Mouse (Mus musculus) lung, postnatal 0 days (tissue): ENCODE measurements around the gene Sobp. TPM values are rescaled to one million over a fixed set of nuclear protein-coding genes. Genes with fewer than 3 reads are reported as not detected.

Source experiments
- ATAC-seq: fragments of 200-750 bp; cut with Nextera tagmentation; 2 replicates; pipeline ENCODE4 v1.8.0; 2017; ENCODE audit warnings: moderate library complexity
- DNase-seq: peaks from one replicate; pipeline ENCODE4 v3.0.0-alpha.2; 2016; ENCODE audit warnings: low spot score
- H3K27ac ChIP-seq: fragments of 300-500 bp; sonication (generic); 2 replicates; pipeline ENCODE4 v1.5.1; 2014; ENCODE audit warnings: antibody characterized with exemption, mild to moderate bottlenecking, low read length, mixed read lengths
- H3K27me3 ChIP-seq: fragments of 300-500 bp; sonication (generic); replicated peaks from 2 replicates; pipeline ENCODE4 v1.6.1; 2014; ENCODE audit warnings: low read length, mixed read lengths; ENCODE audit not compliant: insufficient read depth
- H3K36me3 ChIP-seq: fragments of 300-500 bp; sonication (generic); 2 replicates; pipeline ENCODE4 v1.6.1; 2014; ENCODE audit warnings: low read length, mixed read lengths; ENCODE audit not compliant: insufficient read depth
- H3K4me1 ChIP-seq: fragments of 300-500 bp; sonication (generic); 2 replicates; pipeline ENCODE4 v1.6.1; 2014; ENCODE audit warnings: antibody characterized with exemption, low read depth, low read length, mixed read lengths; ENCODE audit not compliant: insufficient read depth
- H3K4me2 ChIP-seq: fragments of 300-500 bp; sonication (generic); replicated peaks from 2 replicates; pipeline ENCODE4 v1.6.1; 2014; ENCODE audit warnings: low read depth, mild to moderate bottlenecking, low read length, moderate library complexity, mixed read lengths
- H3K4me3 ChIP-seq: fragments of 300-500 bp; sonication (generic); 2 replicates; pipeline ENCODE4 v1.5.1; 2014; ENCODE audit warnings: low read depth, low read length
- H3K9ac ChIP-seq: fragments of 300-500 bp; sonication (generic); replicated peaks from 2 replicates; pipeline ENCODE4 v1.6.1; 2014; ENCODE audit warnings: low read depth, mild to moderate bottlenecking
- H3K9me3 ChIP-seq: fragments of 300-500 bp; sonication (generic); 2 replicates; pipeline ENCODE4 v1.6.1; 2016; ENCODE audit warnings: low read length, mixed read lengths
- CTCF ChIP-seq: IDR thresholded peaks from 2 replicates; pipeline ENCODE4 v1.5.1; 2016; ENCODE audit warnings: antibody characterized with exemption, mild to moderate bottlenecking
- EP300 ChIP-seq: IDR thresholded peaks from 2 replicates; pipeline ENCODE4 v1.6.1; 2016; ENCODE audit warnings: antibody characterized with exemption, mild to moderate bottlenecking, control low read depth
- WGBS: fragments of 180-500 bp; shearing (Covaris S2); extraction: QIAGEN DNeasy Blood & Tissue Kit; methylation state at CpG from one replicate; pipeline ENCODE4 v1.1.7; 2014; 5-methylcytosine and 5-hydroxymethylcytosine counted together
- polyA plus RNA-seq: library from polyadenylated mRNA; unstranded; fragments of >200 nt; fragmentation: Nextera tagmentation; extraction: Ambion mirVana; gene quantifications from 2 replicates; pipeline ENCODE4 v1.2.1, GENCODE M21; 2015

Gene Sobp
- polyA plus RNA-seq, 1 experiment from 2014 or later: 0.27 TPM

DNA sequence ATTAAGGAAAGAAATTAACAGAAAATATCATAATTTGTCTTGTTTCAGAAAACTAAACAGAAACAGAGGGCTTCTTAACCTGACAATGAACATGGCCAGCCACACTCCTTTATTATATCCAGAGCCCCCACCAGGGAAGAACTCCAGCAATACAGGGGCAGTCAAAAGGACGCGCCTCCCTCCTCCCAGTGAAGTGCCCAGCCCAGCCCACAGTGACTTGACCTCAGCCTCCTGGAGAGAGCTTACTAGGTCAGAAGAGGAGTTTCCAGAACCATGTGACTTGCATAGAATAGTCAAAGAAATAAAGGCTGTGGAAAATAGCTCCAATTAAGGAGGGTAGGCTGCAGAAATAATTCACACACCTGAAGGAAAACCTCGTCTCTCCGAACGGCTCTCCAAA, 73.8 kb downstream of the Sobp start:
- WGBS: 55% methylated on average over 5 of the region's 5 CpGs
- Histone ChIP-seq H3K27ac (no peak overlapping the region), H3K9me3 (no peaks in the 10 kb centered on the region), H3K4me2 (no peak overlapping the region), H3K27me3 (no peaks in the 10 kb centered on the region), H3K4me1 (no peaks in the 10 kb centered on the region), H3K4me3 (no peak overlapping the region), H3K36me3 (no peaks in the 10 kb centered on the region), H3K9ac (no peak overlapping the region)
- DNase-seq (no peak), ATAC-seq (no peak)
- TF ChIP-seq EP300 (no peak), CTCF (no peak)

DNA sequence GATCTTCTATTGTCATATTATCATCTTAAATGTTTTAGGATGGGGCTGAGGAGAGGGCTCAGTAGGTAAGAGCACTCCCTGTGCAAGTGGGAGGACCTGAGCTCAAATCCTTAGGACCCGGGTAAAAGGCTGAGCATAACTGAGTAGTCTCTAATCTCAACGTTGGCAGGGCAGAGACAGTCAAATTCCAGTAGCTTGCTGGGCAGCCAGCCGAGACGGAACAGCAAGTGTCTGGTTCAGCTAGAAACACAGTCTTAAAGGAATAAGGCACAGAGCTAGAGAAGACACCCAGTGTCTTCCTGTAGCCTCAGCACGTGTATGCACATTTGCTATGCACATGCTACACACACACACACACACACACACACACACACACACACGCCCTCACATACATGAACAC, 75.1 kb downstream of the Sobp start:
- H3K27ac ChIP-seq: no peak overlapping the region
- no peak overlapping the region for H3K4me3 ChIP-seq
- H3K9ac ChIP-seq: no peak overlapping the region
- H3K27me3 ChIP-seq: no peaks in the 10 kb centered on the region
- no peaks in the 10 kb centered on the region for H3K9me3 ChIP-seq
- no peak for ATAC-seq
- H3K4me2 ChIP-seq: no peak overlapping the region
- no peak for DNase-seq
- no peaks in the 10 kb centered on the region for H3K4me1 ChIP-seq
- no peaks in the 10 kb centered on the region for H3K36me3 ChIP-seq
- 67% methylated on average over 6 of the region's 6 CpGs for WGBS
- TF ChIP-seq EP300 (no peak), CTCF (no peak)

DNA sequence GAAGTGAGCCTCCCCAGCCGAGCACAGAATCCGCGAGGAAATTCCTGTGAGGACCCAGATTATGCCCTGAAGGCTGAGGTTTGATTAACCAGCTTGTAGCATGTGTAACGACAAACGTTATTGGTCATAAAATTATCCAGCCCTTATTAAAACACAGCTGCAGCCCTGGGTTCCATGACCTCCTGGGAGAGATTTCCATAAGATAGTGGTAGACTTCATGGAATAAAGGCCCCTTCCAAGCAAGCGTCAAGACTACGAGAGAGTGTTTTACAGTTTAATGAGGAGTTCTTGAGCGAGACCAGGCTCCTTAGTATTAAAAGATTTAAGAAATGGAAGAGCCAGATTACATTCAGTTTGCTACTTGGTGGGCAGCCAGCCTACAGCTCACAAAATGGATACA, 76.6 kb downstream of the Sobp start:
- H3K36me3 ChIP-seq: no peaks in the 10 kb centered on the region
- H3K4me3 ChIP-seq: no peak overlapping the region
- TF ChIP-seq EP300 (no peak), CTCF (no peak)
- no peak overlapping the region for H3K9ac ChIP-seq
- ATAC-seq: no peak
- no peaks in the 10 kb centered on the region for H3K9me3 ChIP-seq
- no peak overlapping the region for H3K27ac ChIP-seq
- no peaks in the 10 kb centered on the region for H3K4me1 ChIP-seq
- H3K27me3 ChIP-seq: no peaks in the 10 kb centered on the region
- H3K4me2 ChIP-seq: no peak overlapping the region
- 62% methylated on average over 8 of the region's 8 CpGs for WGBS
- DNase-seq: no peak

DNA sequence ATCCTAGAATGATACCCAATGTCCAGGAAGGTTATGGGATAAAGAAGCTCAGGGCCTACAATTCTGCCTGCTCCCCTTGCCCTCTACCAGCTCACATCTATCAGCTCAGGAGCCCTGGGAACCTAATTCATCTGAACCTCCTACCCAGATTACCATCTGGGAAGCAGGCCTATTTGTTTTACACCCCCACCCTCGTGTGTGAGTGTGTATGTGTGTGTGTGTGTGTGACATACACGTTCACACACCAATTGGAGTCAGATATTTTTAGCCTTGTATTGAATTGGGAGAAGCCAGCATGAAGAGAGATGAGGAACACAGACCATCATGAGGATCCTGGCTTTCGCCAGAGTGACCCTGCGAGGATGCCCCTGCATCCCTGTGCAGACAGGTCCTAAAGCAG, 77.7 kb downstream of the Sobp start:
- H3K4me1 ChIP-seq: no peaks in the 10 kb centered on the region
- no peak for ATAC-seq

DNA sequence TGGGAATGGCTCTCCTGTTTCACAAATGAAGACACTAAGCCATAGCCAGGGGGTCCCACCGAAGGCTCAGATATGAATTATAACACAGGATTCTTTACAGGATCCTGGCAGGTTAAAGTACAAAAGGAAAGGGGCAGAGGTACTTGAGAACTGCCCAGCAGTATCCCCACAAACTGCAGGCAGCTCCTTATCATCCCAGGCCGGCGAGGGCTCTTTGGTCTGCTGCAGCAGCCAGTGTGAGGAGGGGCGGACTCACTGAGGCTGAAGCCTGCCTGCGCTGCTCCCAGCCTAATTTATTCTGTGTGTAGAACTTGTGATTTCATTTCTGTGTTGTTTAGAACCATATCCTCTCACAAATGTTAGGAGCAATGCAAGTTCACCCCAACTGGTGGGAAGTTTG, 79.8 kb downstream of the Sobp start:
- WGBS: 46% methylated on average over 5 of the region's 5 CpGs
- no peaks in the 10 kb centered on the region for H3K9me3 ChIP-seq
- no peak for DNase-seq
- H3K27me3 ChIP-seq: no peaks in the 10 kb centered on the region
- TF ChIP-seq CTCF (no peak), EP300 (no peak)
- H3K9ac ChIP-seq: no peak overlapping the region
- no peak overlapping the region for H3K27ac ChIP-seq
- no peak for ATAC-seq
- no peaks in the 10 kb centered on the region for H3K36me3 ChIP-seq
- no peak overlapping the region for H3K4me2 ChIP-seq
- no peak overlapping the region for H3K4me3 ChIP-seq
- no peaks in the 10 kb centered on the region for H3K4me1 ChIP-seq

More for the DNA sequence above, 77.7 kb downstream of the Sobp start:
- DNase-seq: no peak
- H3K9ac ChIP-seq: no peak overlapping the region
- no peak overlapping the region for H3K4me2 ChIP-seq
- H3K27ac ChIP-seq: no peak overlapping the region
- H3K9me3 ChIP-seq: no peaks in the 10 kb centered on the region
- H3K4me3 ChIP-seq: no peak overlapping the region
- WGBS: 67% methylated on average over 4 of the region's 4 CpGs
- no peaks in the 10 kb centered on the region for H3K36me3 ChIP-seq
- TF ChIP-seq EP300: no peak
- TF ChIP-seq CTCF: no peak
- H3K27me3 ChIP-seq: no peaks in the 10 kb centered on the region

DNA sequence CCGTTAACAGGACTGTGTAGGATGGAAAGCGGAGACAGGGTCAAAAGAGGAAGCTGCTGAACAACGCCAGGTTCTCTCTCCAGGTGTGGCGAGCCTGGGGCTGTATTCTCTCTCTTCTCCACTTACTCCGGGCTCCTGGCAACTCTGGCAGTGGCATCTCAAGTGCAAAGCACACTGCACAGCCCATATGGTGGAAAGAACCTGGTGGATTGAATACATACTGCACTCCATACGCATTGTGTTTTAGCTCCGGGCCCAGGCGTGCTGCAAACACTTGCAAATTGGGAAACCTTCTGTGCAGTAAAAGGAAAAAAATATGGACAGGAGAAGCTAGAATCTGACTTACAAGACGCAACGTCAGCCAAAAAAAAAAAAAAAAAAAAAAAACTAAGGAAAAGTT, 80.9 kb downstream of the Sobp start:
- Histone ChIP-seq H3K9ac (no peak overlapping the region), H3K4me3 (no peak overlapping the region), H3K27me3 (no peaks in the 10 kb centered on the region), H3K4me2 (no peak overlapping the region), H3K4me1 (no peaks in the 10 kb centered on the region), H3K9me3 (no peaks in the 10 kb centered on the region), H3K27ac (no peak overlapping the region), H3K36me3 (no peaks in the 10 kb centered on the region)
- WGBS: 59% methylated on average over 10 of the region's 10 CpGs
- TF ChIP-seq CTCF: no peak
- no peak for TF ChIP-seq EP300
- no peak for DNase-seq
- no peak for ATAC-seq

DNA sequence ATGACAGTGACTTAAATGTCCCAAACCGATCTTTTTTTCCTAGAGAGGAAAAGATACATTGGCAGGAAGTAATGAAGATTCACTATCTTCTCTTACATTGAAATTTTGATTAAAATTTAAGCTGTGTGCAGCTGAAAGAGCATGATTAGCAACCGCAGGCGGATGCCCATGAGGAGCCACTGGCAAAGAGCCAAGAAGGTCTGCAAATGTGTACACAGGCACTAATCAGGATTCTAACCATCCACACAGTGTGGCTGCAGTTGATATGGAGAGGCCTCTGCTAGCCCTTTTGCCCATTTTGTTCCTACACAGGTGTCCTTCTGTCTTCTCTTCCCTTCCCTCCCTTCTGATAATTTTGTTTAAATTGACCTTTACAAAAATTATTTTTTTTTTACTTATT, 84.3 kb downstream of the Sobp start:
- DNase-seq (no peak), ATAC-seq (no peak)
- Histone ChIP-seq H3K4me3 (no peak overlapping the region), H3K4me2 (no peak overlapping the region), H3K4me1 (no peaks in the 10 kb centered on the region), H3K36me3 (no peaks in the 10 kb centered on the region), H3K9ac (no peak overlapping the region), H3K27ac (no peak overlapping the region), H3K27me3 (no peaks in the 10 kb centered on the region), H3K9me3 (no peaks in the 10 kb centered on the region)
- TF ChIP-seq EP300 (no peak), CTCF (no peak)
- 51% methylated on average over 3 of the region's 3 CpGs for WGBS
